ENCODE assay signal across 9 mouse cellular contexts in the genomic region with DNA sequence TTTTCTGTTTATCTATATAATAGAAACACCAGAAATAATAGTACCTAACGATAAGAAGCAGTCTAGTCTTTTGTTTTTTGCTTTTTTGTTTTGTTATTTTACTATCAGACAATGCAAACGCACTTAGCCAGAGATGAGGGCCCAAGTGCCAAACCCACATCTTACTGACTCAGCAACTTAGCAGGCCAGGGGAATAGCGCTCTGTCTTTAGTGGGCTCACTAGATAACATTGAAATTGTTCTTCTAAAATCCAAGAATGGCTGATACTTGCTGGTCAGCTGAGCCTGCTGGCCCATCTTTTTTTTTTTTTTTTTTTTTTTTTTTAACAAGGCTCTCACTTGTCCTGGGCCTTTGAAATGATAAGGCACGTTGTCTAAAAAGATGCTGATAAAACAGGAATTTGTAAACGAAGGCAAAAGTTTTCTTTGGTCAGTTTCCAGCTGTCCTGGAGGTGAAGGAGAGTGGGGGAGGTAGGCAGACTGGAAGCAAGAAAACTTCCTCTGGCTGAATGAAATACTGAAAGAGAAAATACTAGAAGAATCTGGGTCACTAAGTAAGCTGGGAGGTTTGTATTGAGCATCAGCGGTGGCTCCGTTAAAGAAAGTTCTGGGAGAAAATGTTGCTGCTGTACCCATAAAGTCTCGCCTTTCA.
DNase-seq lines count a peak whose midpoint lies in the region; ATAC-seq lines count a peak whose summit lies in the region.
"Had no signal": no experiment of that assay in that cellular context is flagged by ENCODE, and none has a peak within 500 bp of the region (broad histone marks: within the 10 kb centered on the region; RNA-seq: fewer than 3 reads in every experiment).

No protein-coding gene starts in this region.

- no peak overlapping the region for H3K4me2 ChIP-seq in midbrain, embryonic 12.5 days (replicated peaks)
- no peak overlapping the region for H3K4me2 ChIP-seq in midbrain, embryonic 15.5 days
- 0 out of 2 replicates have a peak overlapping the region, but pooled peaks have one; percentile 3 for H3K4me2 ChIP-seq in intestine, embryonic 15.5 days (replicated peaks)
- no peak overlapping the region for H3K4me2 ChIP-seq in neural tube, embryonic 15.5 days
- H3K4me2 ChIP-seq: midbrain, embryonic 13.5 days had no signal

- no peak overlapping the region for H3K27ac ChIP-seq in midbrain, embryonic 12.5 days (replicated peaks)
- no peak overlapping the region for H3K27ac ChIP-seq in midbrain, embryonic 15.5 days
- H3K27ac ChIP-seq in intestine, embryonic 15.5 days, result peak overlapping the region; percentile 93
- no peak overlapping the region for H3K27ac ChIP-seq in neural tube, embryonic 15.5 days (replicated peaks)
- H3K27ac ChIP-seq: midbrain, embryonic 13.5 days had no signal

- H3K4me3 ChIP-seq in midbrain, embryonic 12.5 days, result 0 out of 2 replicates have a peak overlapping the region, but pooled peaks have one; percentile 13
- H3K4me3 ChIP-seq in midbrain, embryonic 15.5 days, result no peak overlapping the region
- H3K4me3 ChIP-seq in intestine, embryonic 15.5 days (replicated peaks), result peak overlapping the region; percentile 41
- peak overlapping the region; percentile 25; the same call in 1 of the 2 replicates for H3K4me3 ChIP-seq in neural tube, embryonic 15.5 days (replicated peaks)
- H3K4me3 ChIP-seq: midbrain, embryonic 13.5 days had no signal

- ATAC-seq in midbrain, embryonic 12.5 days (ENCODE audit: low FRiP score, low read depth), result no peak
- ATAC-seq in midbrain, embryonic 15.5 days (replicated peaks), result no peak
- no peak for ATAC-seq in intestine, embryonic 15.5 days
- ATAC-seq in neural tube, embryonic 15.5 days (ENCODE audit: low FRiP score), result no peak
- ATAC-seq: midbrain, embryonic 13.5 days had no signal

- no peaks in the 10 kb centered on the region for H3K36me3 ChIP-seq in midbrain, embryonic 12.5 days
- no peaks in the 10 kb centered on the region for H3K36me3 ChIP-seq in midbrain, embryonic 15.5 days (replicated peaks)
- H3K36me3 ChIP-seq in intestine, embryonic 15.5 days, result no peaks in the 10 kb centered on the region
- H3K36me3 ChIP-seq in neural tube, embryonic 15.5 days, result no peaks in the 10 kb centered on the region
- H3K36me3 ChIP-seq: midbrain, embryonic 13.5 days had no signal

- peak; percentile 15 for DNase-seq in gastrocnemius, adult 18-20 months (ENCODE audit: low spot score)
- no peak for DNase-seq in gastrocnemius, postnatal 4 days (ENCODE audit: low spot score in 2 of 2)
- DNase-seq in cerebellum, adult 11-12 months, result no peak
- no peak for DNase-seq in spleen, postnatal 4 days (ENCODE audit: low spot score in 2 of 2)

- H3K9ac ChIP-seq in midbrain, embryonic 12.5 days (replicated peaks), result no peak overlapping the region
- no peak overlapping the region for H3K9ac ChIP-seq in midbrain, embryonic 15.5 days
- H3K9ac ChIP-seq in intestine, embryonic 15.5 days, result peak overlapping the region; percentile 56
- no peak overlapping the region for H3K9ac ChIP-seq in neural tube, embryonic 15.5 days (replicated peaks)
- H3K9ac ChIP-seq: midbrain, embryonic 13.5 days had no signal

- H3K4me1 ChIP-seq in midbrain, embryonic 12.5 days, result 0 out of 2 replicates have a peak, but pooled peaks cover 9% of the 10 kb centered on the region
- H3K4me1 ChIP-seq in midbrain, embryonic 15.5 days, result no peaks in the 10 kb centered on the region
- H3K4me1 ChIP-seq in intestine, embryonic 15.5 days (replicated peaks), result 0 out of 2 replicates have a peak, but pooled peaks cover 3% of the 10 kb centered on the region
- peaks cover 7% of the 10 kb centered on the region for H3K4me1 ChIP-seq in neural tube, embryonic 15.5 days
- H3K4me1 ChIP-seq: midbrain, embryonic 13.5 days had no signal

- H3K9me3 ChIP-seq in midbrain, embryonic 12.5 days, result no peaks in the 10 kb centered on the region
- H3K9me3 ChIP-seq in midbrain, embryonic 15.5 days, result no peaks in the 10 kb centered on the region
- no peaks in the 10 kb centered on the region for H3K9me3 ChIP-seq in intestine, embryonic 15.5 days
- H3K9me3 ChIP-seq in neural tube, embryonic 15.5 days (replicated peaks), result no peaks in the 10 kb centered on the region
- H3K9me3 ChIP-seq: midbrain, embryonic 13.5 days had no signal

- peaks cover 14% of the 10 kb centered on the region for H3K27me3 ChIP-seq in midbrain, embryonic 12.5 days
- no peaks in the 10 kb centered on the region for H3K27me3 ChIP-seq in midbrain, embryonic 15.5 days (replicated peaks)
- H3K27me3 ChIP-seq in intestine, embryonic 15.5 days (replicated peaks), result no peaks in the 10 kb centered on the region
- H3K27me3 ChIP-seq in neural tube, embryonic 15.5 days (replicated peaks), result no peaks in the 10 kb centered on the region
- H3K27me3 ChIP-seq: midbrain, embryonic 13.5 days had no signal

- WGBS in midbrain, embryonic 12.5 days, result 77% methylated on average over 8 of the region's 8 CpGs
- WGBS in midbrain, embryonic 15.5 days, result 76% methylated on average over 8 of the region's 8 CpGs
- WGBS in intestine, embryonic 15.5 days, result 29% methylated on average over 8 of the region's 8 CpGs
- 78% methylated on average over 8 of the region's 8 CpGs for WGBS in neural tube, embryonic 15.5 days
